Mouse (Mus musculus) testis, adult 2 months (tissue): ENCODE measurements around the gene Atpif1.

Experiments used
- CTCF ChIP-seq: fragments of 200-500 bp; IDR thresholded peaks from 2 replicates; pipeline ENCODE4 v1.5.1; 2012; ENCODE audit warnings: low read depth, mild to moderate bottlenecking, inconsistent platforms, low read length, moderate library complexity; ENCODE audit not compliant: control insufficient read depth, insufficient read depth, insufficient replicate concordance
- POLR2A ChIP-seq: fragments of 200-500 bp; IDR thresholded peaks from 2 replicates; pipeline ENCODE4 v1.6.1; 2012; ENCODE audit warnings: low read depth, mild to moderate bottlenecking, inconsistent platforms, low read length, moderate library complexity; ENCODE audit not compliant: control insufficient read depth

DNA sequence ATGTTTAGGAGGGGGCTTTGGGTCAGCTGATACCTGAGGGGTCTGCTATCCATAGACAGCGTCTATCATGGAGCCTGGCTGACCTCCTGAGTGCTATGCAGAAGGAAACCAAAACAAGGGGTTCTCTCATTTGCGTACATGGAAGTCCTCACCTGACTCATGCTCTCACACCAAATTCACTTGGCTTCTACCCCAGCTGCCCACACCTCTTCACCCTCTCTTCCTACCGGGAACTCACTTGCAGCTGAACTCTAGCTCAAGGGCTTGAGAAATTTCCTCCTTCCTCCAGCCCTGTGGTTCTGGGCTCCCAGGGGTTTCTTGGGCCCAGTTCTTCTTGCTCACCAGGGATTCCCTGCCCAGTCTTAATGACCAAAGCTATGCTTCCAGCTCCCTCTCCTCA is 29.8 kb upstream of the Atpif1 start:
- TF ChIP-seq CTCF, result no peak
- TF ChIP-seq POLR2A, result no peak
